Mouse (Mus musculus) small intestine, adult 2 months (tissue): ENCODE measurements around the gene Mrpl58. TPM values are rescaled to one million over a fixed set of nuclear protein-coding genes. Genes with fewer than 3 reads are reported as not detected.

Experiments used
- H3K27ac ChIP-seq: fragments of 200-500 bp; 2 replicates; pipeline ENCODE4 v1.5.1; 2012; ENCODE audit warnings: low read depth, low read length, control low read depth, inconsistent platforms; ENCODE audit not compliant: insufficient read depth
- H3K27me3 ChIP-seq: fragments of 200-500 bp; 2 replicates; pipeline ENCODE4 v1.6.1; 2012; ENCODE audit warnings: mild to moderate bottlenecking, moderate library complexity, low read length, inconsistent platforms; ENCODE audit not compliant: control insufficient read depth, insufficient read depth
- H3K36me3 ChIP-seq: fragments of 200-500 bp; 2 replicates; pipeline ENCODE4 v1.6.1; 2012; ENCODE audit warnings: mild to moderate bottlenecking, low read length, control low read depth, inconsistent platforms; ENCODE audit not compliant: control insufficient read depth, insufficient read depth
- H3K4me1 ChIP-seq: fragments of 200-500 bp; 2 replicates; pipeline ENCODE4 v1.6.1; 2012; ENCODE audit warnings: low read length, inconsistent platforms, mixed read lengths; ENCODE audit not compliant: control insufficient read depth, insufficient read depth, insufficient read length
- H3K4me3 ChIP-seq: fragments of 200-500 bp; 2 replicates; pipeline ENCODE4 v1.5.1; 2012; ENCODE audit warnings: low read depth, mild to moderate bottlenecking, control low read depth, inconsistent platforms, low read length, moderate library complexity
- CTCF ChIP-seq: fragments of 200-500 bp; IDR thresholded peaks from 2 replicates; pipeline ENCODE4 v1.5.1; 2012; ENCODE audit warnings: low read depth, mild to moderate bottlenecking, control low read depth, inconsistent platforms, low read length, moderate library complexity, mixed read lengths; ENCODE audit not compliant: insufficient replicate concordance, insufficient read length; ENCODE audit errors: extremely low read depth
- POLR2A ChIP-seq: fragments of 200-500 bp; IDR thresholded peaks from 2 replicates; pipeline ENCODE4 v1.6.1; 2012; ENCODE audit warnings: low read depth, mild to moderate bottlenecking, control low read depth, inconsistent platforms, low read length, moderate library complexity
- WGBS: fragments of 180-500 bp; shearing (Covaris S2); methylation state at CpG from one replicate; pipeline ENCODE4 v1.1.7; 2018; 5-methylcytosine and 5-hydroxymethylcytosine counted together
- polyA plus RNA-seq: library from polyadenylated mRNA; depleted of rRNA; stranded (reverse); fragments of >200 nt; gene quantifications from 2 replicates; pipeline ENCODE4 v1.2.3, GENCODE M21; 2012

The Mrpl58 gene
- polyA plus RNA-seq, 1 experiment, result 45.8 TPM

DNA sequence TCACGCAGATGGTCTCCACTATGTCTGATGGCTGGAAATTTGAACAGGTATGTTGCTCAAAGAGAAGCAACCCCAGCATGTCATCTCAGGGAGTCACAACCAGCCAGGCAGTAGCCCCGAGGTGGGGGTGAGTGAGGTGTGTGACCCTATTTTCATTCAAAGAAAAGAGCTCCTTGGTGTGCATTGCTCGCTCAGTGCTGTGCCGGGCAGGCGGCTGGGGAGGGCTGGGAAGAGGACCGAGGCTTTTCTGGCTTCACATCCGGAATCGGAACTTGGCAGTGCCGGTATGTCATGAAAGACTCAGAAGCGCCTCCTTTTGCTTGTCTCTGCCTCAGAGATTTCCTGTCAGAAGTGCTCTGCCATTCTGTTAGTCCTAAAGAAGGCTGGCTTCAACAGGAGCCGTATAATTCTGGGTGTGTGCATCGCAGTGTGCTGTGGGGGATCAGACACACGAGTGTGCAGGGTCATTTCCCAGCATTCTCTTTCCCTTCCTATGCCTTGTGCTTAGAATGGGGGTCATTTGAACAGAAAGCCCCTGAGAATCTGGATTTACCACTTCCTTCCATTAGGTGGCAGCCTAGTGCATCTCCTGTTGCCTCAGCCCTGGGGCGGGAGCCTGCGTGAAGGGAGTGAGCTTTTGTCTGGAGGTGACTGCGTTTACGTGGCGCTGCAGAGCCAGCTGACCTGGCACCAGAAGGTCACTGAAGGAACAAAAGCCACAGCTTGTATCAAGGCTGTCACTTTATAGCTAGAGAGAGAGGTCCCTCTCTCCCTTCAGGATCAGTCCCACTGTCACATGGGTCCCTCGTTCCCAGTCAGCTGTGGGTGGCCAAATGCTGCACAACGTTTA is 24.2 kb downstream of the Mrpl58 start:
- Histone ChIP-seq H3K4me3 (no peak overlapping the region), H3K4me1 (peaks cover 8% of the 10 kb centered on the region; the same call in 1 of the 2 replicates), H3K36me3 (peaks cover 55% of the 10 kb centered on the region), H3K27ac (no peak overlapping the region; the same call in 1 of the 2 replicates), H3K27me3 (no peaks in the 10 kb centered on the region)
- WGBS, result 45% methylated on average over 20 of the region's 20 CpGs
- TF ChIP-seq POLR2A, result no peak
- TF ChIP-seq CTCF, result peak; percentile 69; the same call in 1 of the 2 replicates

DNA sequence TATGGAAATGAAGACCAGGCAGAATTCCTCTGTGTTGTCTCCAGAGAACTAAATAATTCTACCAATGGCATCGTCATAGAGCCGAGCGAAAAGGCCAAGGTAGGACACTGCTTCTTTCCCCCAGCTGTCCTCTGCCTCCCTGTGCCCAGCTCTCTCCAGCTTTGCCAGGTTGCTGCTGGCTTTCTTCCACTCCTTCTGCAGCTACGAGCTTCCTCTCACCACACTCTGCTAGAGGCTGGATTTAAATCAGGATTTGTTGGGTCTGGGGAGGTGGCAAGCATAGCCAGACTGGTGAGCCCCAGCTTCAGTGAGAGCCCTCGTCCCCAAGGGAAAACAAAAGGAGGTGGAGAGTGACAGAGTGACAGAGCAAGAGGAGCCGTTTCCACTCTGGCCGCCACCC is 25.8 kb downstream of the Mrpl58 start:
- H3K27ac ChIP-seq, result no peak overlapping the region
- H3K4me1 ChIP-seq, result peaks cover 16% of the 10 kb centered on the region; the same call in 1 of the 2 replicates
- no peak overlapping the region for H3K4me3 ChIP-seq
- H3K27me3 ChIP-seq, result no peaks in the 10 kb centered on the region
- WGBS, result 87% methylated on average over 7 of the region's 7 CpGs
- peaks cover 55% of the 10 kb centered on the region for H3K36me3 ChIP-seq
- TF ChIP-seq CTCF, result no peak
- TF ChIP-seq POLR2A, result no peak

GRCm38 (mm10) chr11:115430561-115430960 is 27.0 kb downstream of the Mrpl58 start:
- 92% methylated on average over 6 of the region's 6 CpGs for WGBS
- TF ChIP-seq CTCF, result no peak
- no peak for TF ChIP-seq POLR2A
- Histone ChIP-seq H3K36me3 (peaks cover 46% of the 10 kb centered on the region), H3K27ac (no peak overlapping the region), H3K4me3 (no peak overlapping the region), H3K27me3 (no peaks in the 10 kb centered on the region), H3K4me1 (peaks cover 21% of the 10 kb centered on the region)

GRCm38 (mm10) chr11:115432814-115433213 is 29.3 kb downstream of the Mrpl58 start:
- Histone ChIP-seq H3K4me3 (no peak overlapping the region), H3K27ac (peak overlapping the region; percentile 69)
- 32% methylated on average over 4 of the region's 4 CpGs for whole genome bisulfite sequencing

DNA sequence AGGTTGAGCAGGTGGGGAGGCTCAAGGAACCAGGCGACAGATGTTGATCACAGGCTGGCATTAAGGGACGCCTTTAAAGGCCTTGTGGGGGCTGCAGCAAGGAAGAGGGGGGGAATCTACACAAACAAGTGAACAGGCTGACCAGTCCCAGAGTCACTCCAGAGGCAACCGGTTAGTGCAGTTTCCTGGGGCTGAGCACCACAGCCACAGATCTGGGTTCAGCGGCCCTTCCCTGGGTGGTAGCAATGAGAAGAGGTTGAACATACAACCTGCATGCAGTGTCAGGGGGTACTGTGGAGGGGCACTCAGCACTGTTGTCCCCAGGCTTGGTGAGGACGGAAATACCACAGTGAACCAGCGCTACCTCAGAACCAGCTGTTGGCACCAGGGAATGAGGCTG is 29.8 kb downstream of the Mrpl58 start:
- WGBS, result 74% methylated on average over 6 of the region's 6 CpGs
- peaks cover 32% of the 10 kb centered on the region for H3K36me3 ChIP-seq
- no peak overlapping the region for H3K4me3 ChIP-seq
- H3K4me1 ChIP-seq, result peaks cover 22% of the 10 kb centered on the region
- no peaks in the 10 kb centered on the region for H3K27me3 ChIP-seq
- TF ChIP-seq POLR2A (no peak), CTCF (no peak)
- H3K27ac ChIP-seq, result peak overlapping the region; percentile 69; the same call in 1 of the 2 replicates

More at GRCm38 (mm10) chr11:115432814-115433213, 29.3 kb downstream of the Mrpl58 start:
- H3K36me3 ChIP-seq, result peaks cover 32% of the 10 kb centered on the region
- H3K4me1 ChIP-seq, result peaks cover 24% of the 10 kb centered on the region
- no peaks in the 10 kb centered on the region for H3K27me3 ChIP-seq
- TF ChIP-seq POLR2A (no peak), CTCF (no peak)

GRCm38 (mm10) chr11:115435596-115436337 is 32.2 kb downstream of the Mrpl58 start:
- TF ChIP-seq CTCF (no peak), POLR2A (no peak)
- Histone ChIP-seq H3K27me3 (no peaks in the 10 kb centered on the region), H3K4me1 (peaks cover 22% of the 10 kb centered on the region), H3K36me3 (peaks cover 11% of the 10 kb centered on the region), H3K4me3 (peak overlapping the region; percentile 0; the same call in 1 of the 2 replicates), H3K27ac (no peak overlapping the region)
- 26% methylated on average over 31 of the region's 31 CpGs for WGBS
